Mouse (Mus musculus): ENCODE data around the gene Olfr435. TPM values are rescaled to one million over a fixed set of nuclear protein-coding genes. Genes with fewer than 3 reads are reported as not detected.
"Not testable (repeated sequence)": the region's sequence is repeated elsewhere in the genome, so short reads cannot be mapped to it uniquely, and the experiment has no call there.

Olfr435 gene
- not detected in 2 replicates for polyA plus RNA-seq (2016; fragmentation: Nextera tagmentation; extraction: Ambion mirVana)

GRCm38 (mm10) chr6:43196781-43197180 lies at the start of gene Olfr435:
Gene Olfr435, plus strand, starts transcription at chr6:43197146.
- Histone ChIP-seq H3K4me2 (replicated peaks) (no peak within 1 kb of the TSS), H3K36me3 (no peaks in the 10 kb centered on the region), H3K9me3 (no peaks in the 10 kb centered on the region), H3K4me1 (no peaks in the 10 kb centered on the region), H3K27ac (no peak within 1 kb of the TSS), H3K27me3 (replicated peaks) (no peaks in the 10 kb centered on the region), H3K9ac (no peak within 1 kb of the TSS), H3K4me3 (no peak within 1 kb of the TSS)
- ATAC-seq (ENCODE audit: low FRiP score, low read depth): no peak

GRCm38 (mm10) chr6:43159502-43159901 lies 37.4 kb upstream of the Olfr435 start:
- Histone ChIP-seq H3K27ac (no peak overlapping the region), H3K4me1 (no peaks in the 10 kb centered on the region), H3K36me3 (no peaks in the 10 kb centered on the region), H3K27me3 (replicated peaks) (no peaks in the 10 kb centered on the region), H3K4me2 (replicated peaks) (no peak overlapping the region), H3K4me3 (no peak overlapping the region), H3K9me3 (no peaks in the 10 kb centered on the region), H3K9ac (no peak overlapping the region)
- 62% methylated on average over 1 of the region's 1 CpGs for WGBS
- no peak for ATAC-seq (ENCODE audit: low FRiP score, low read depth)

DNA sequence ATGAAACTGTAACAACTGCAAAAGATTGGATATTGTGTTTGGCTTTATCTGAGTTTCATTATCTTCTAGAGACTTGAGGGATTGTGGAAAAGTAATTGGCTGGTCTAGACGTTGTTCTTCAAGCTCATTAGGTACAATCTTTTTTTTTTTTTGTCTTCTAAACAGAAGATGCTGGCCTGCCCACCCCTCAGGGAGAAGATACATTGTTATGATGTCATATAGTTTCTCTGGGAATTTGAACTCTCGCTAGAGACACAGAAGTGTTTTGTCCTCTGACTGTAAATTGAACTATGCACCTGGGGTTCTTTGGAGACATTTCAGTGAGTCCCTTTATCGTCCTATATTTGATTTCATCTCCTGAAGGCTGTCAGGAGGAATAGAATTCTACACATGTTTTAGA lies 34.0 kb upstream of the Olfr435 start, which contains the start of gene Olfr437:
Gene Olfr437 (plus strand): TSS at position 301 of the 400 bp plus-strand sequence.
- H3K4me3 ChIP-seq: no peak within 1 kb of the TSS
- no peaks in the 10 kb centered on the region for H3K9me3 ChIP-seq
- H3K4me1 ChIP-seq: no peaks in the 10 kb centered on the region
- 74% methylated on average over 3 of the region's 3 CpGs for WGBS
- no peak for ATAC-seq (ENCODE audit: low FRiP score, low read depth)
- H3K9ac ChIP-seq: no peak within 1 kb of the TSS
- no peak within 1 kb of the TSS for H3K27ac ChIP-seq
- no peaks in the 10 kb centered on the region for H3K27me3 ChIP-seq (replicated peaks)
- H3K4me2 ChIP-seq (replicated peaks): no peak within 1 kb of the TSS
- no peaks in the 10 kb centered on the region for H3K36me3 ChIP-seq

- no peak overlapping the region for H3K27ac ChIP-seq
- no peaks in the 10 kb centered on the region for H3K36me3 ChIP-seq
- H3K27me3 ChIP-seq (replicated peaks): no peaks in the 10 kb centered on the region
- ATAC-seq (ENCODE audit: low FRiP score, low read depth): no peak
- H3K4me3 ChIP-seq: no peak overlapping the region
- H3K9me3 ChIP-seq: no peaks in the 10 kb centered on the region
- 95% methylated on average over 4 of the region's 4 CpGs for WGBS
- no peak overlapping the region for H3K4me2 ChIP-seq (replicated peaks)
- H3K9ac ChIP-seq: no peak overlapping the region
- H3K4me1 ChIP-seq: no peaks in the 10 kb centered on the region
Measured at GRCm38 (mm10) chr6:43167246-43167645, 29.7 kb upstream of the Olfr435 start.

DNA sequence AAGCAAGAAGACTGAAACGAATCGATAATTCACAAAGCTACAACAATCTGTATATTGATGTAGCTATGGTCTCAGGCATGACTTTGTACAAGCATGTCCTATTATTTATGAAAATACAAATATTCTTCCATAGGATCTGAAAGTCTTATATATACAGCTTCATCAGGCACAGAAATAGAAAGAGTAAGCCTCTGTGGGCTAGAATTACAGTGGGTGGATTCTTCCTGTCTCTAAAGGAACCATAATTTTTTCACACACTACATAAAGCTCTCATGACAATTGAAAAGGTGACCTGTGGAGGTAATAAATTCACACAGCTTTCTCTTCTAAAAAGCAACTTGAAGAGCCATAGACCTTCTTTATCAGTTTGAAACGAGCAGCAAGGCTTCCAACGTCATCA lies 25.1 kb upstream of the Olfr435 start, which contains the start of gene Olfr13:
Gene Olfr13 (plus strand): TSS at position 301 of the 400 bp plus-strand sequence.
- WGBS: 76% methylated on average over 4 of the region's 4 CpGs
- ATAC-seq (ENCODE audit: low FRiP score, low read depth): no peak
- no peak within 1 kb of the TSS for H3K27ac ChIP-seq
- no peak within 1 kb of the TSS for H3K4me3 ChIP-seq
- no peak within 1 kb of the TSS for H3K4me2 ChIP-seq (replicated peaks)
- H3K9me3 ChIP-seq: no peaks in the 10 kb centered on the region
- no peak within 1 kb of the TSS for H3K9ac ChIP-seq
- no peaks in the 10 kb centered on the region for H3K36me3 ChIP-seq
- H3K27me3 ChIP-seq (replicated peaks): no peaks in the 10 kb centered on the region
- H3K4me1 ChIP-seq: no peaks in the 10 kb centered on the region

DNA sequence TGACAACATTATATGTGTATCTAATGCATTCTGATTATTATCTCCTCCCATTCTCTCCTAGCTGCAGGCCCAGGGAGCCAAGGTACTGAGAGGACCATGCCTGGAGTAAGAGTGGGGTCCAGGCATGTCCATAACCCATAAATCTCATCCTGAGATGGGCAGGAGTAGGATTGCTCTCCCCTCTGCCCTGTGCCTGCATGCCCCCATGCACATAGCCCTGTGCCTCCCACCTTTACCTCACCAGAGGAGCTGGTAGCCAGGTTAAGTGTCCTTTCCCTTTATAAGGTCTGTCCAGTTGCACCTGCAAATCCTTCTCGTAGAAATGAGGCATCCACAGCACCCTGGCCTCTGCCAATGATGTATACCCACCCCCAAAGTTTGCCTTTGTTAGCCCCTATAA lies 18.8 kb upstream of the Olfr435 start:
- no peak overlapping the region for H3K4me2 ChIP-seq (replicated peaks)
- no peaks in the 10 kb centered on the region for H3K36me3 ChIP-seq
- no peak overlapping the region for H3K27ac ChIP-seq
- no peaks in the 10 kb centered on the region for H3K27me3 ChIP-seq (replicated peaks)
- no peak overlapping the region for H3K9ac ChIP-seq
- WGBS: 81% methylated on average over 1 of the region's 1 CpGs
- no peaks in the 10 kb centered on the region for H3K4me1 ChIP-seq
- no peak for ATAC-seq (ENCODE audit: low FRiP score, low read depth)
- no peaks in the 10 kb centered on the region for H3K9me3 ChIP-seq
- H3K4me3 ChIP-seq: no peak overlapping the region

- 69% methylated on average over 6 of the region's 6 CpGs for WGBS
- no peaks in the 10 kb centered on the region for H3K36me3 ChIP-seq
- no peak overlapping the region for H3K4me2 ChIP-seq (replicated peaks)
- no peak overlapping the region for H3K9ac ChIP-seq
- no peaks in the 10 kb centered on the region for H3K9me3 ChIP-seq
- no peak for ATAC-seq (ENCODE audit: low FRiP score, low read depth)
- no peak overlapping the region for H3K27ac ChIP-seq
- no peaks in the 10 kb centered on the region for H3K4me1 ChIP-seq
- H3K27me3 ChIP-seq (replicated peaks): no peaks in the 10 kb centered on the region
- no peak overlapping the region for H3K4me3 ChIP-seq
Measured at GRCm38 (mm10) chr6:43178584-43179501, 18.1 kb upstream of the Olfr435 start.

DNA sequence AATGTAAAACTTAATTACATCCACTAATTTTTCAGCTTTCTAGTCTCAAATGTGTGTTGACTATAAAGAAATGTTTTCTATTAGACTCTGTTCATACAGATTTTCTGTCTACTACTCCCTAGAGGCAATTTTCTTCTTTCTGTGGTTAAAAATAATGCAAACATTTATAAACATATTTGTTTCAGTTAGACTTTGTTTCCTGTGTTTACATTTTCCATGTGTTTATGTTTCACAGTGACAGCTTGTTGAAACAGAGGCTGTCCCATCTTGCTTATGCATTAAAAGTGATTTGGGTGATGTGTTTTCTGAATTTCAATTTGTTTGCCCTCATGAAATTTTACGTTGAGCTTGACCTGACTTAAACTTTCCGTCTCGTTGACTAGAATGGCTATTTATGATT lies 6.0 kb upstream of the Olfr435 start:
- ATAC-seq (ENCODE audit: low FRiP score, low read depth): no peak
- Histone ChIP-seq H3K27me3 (replicated peaks) (no peaks in the 10 kb centered on the region), H3K27ac (no peak overlapping the region), H3K36me3 (no peaks in the 10 kb centered on the region), H3K9ac (no peak overlapping the region), H3K9me3 (no peaks in the 10 kb centered on the region), H3K4me3 (no peak overlapping the region), H3K4me1 (no peaks in the 10 kb centered on the region), H3K4me2 (replicated peaks) (no peak overlapping the region)
- WGBS: 84% methylated on average over 3 of the region's 3 CpGs

DNA sequence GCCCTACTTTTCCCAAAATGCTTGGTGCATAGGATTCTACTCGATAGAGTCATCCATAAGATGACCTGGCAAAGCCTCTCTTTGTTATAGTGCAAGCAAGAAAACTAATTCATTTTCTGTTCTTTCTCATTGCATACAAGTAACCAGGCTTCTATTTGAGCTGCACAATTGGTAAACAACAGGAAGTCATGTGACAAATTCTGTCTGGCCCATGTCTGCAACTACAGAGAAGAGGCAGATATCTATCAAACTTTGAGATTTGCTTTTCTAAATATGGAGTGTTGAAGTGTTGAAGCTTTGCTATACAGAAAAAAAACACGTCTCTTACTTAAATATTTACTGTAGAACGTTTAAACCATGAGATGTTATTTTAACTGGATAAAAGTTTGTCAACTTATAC lies 1.1 kb downstream of the Olfr435 start:
- WGBS: 84% methylated on average over 3 of the region's 3 CpGs
- Histone ChIP-seq H3K27ac (no peak overlapping the region), H3K27me3 (replicated peaks) (no peaks in the 10 kb centered on the region), H3K4me2 (replicated peaks) (no peak overlapping the region), H3K4me3 (no peak overlapping the region), H3K36me3 (no peaks in the 10 kb centered on the region), H3K9ac (no peak overlapping the region), H3K9me3 (no peaks in the 10 kb centered on the region), H3K4me1 (no peaks in the 10 kb centered on the region)
- ATAC-seq (ENCODE audit: low FRiP score, low read depth): no peak

DNA sequence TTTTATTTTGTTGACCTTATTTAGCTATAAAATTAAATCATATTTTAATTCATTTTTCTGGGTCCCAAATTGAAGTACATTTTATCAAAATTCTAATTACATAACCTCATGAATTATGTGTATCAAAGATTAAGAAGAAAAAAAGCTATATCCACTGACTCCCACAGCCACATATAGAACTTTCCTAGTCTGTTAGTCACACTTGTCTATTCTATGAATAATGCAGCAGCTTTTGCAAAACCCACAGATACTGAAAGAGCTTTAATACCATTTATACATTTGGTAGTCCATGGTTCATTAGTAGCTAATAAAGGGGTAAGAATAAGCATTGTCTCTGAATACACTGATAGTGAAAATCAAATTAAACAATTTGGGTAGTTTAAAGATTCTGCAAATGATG lies 5.8 kb downstream of the Olfr435 start:
- Histone ChIP-seq H3K9me3 (no peaks in the 10 kb centered on the region), H3K4me1 (no peaks in the 10 kb centered on the region), H3K27me3 (replicated peaks) (no peaks in the 10 kb centered on the region), H3K9ac (no peak overlapping the region), H3K4me2 (replicated peaks) (no peak overlapping the region), H3K36me3 (no peaks in the 10 kb centered on the region), H3K27ac (no peak overlapping the region), H3K4me3 (no peak overlapping the region)
- no peak for ATAC-seq (ENCODE audit: low FRiP score, low read depth)

GRCm38 (mm10) chr6:43205355-43205754 lies 8.4 kb downstream of the Olfr435 start:
- no peak overlapping the region for H3K9ac ChIP-seq
- no peak overlapping the region for H3K27ac ChIP-seq
- no peak for ATAC-seq (ENCODE audit: low FRiP score, low read depth)
- no peaks in the 10 kb centered on the region for H3K4me1 ChIP-seq
- H3K4me2 ChIP-seq (replicated peaks): no peak overlapping the region
- no peaks in the 10 kb centered on the region for H3K27me3 ChIP-seq (replicated peaks)
- H3K36me3 ChIP-seq: no peaks in the 10 kb centered on the region
- no peaks in the 10 kb centered on the region for H3K9me3 ChIP-seq
- 27% methylated on average over 2 of the region's 2 CpGs for WGBS
- H3K4me3 ChIP-seq: no peak overlapping the region

DNA sequence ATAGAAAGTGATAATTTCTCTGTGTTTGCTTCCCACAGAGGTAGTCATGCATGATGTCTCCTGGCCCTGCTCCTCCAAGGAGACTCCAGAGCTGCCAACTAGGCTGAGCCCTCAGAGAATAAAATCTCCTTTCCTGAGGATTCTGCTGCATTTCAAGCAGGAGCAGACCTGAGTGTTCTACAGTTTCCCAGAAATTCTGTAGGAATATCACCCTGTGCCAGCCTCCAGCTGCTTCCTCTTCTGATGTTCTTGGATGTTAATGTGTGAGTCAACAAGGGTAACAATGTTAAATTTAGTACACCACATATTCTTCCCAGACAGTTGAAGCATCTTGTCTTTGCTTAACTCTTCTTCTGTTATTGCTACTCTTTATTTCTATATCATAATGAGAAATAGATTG lies 15.9 kb downstream of the Olfr435 start, which contains the start of gene Olfr434:
Gene Olfr434 (plus strand): TSS at position 149 of the 400 bp plus-strand sequence.
- H3K9me3 ChIP-seq; H3K27ac ChIP-seq; H3K36me3 ChIP-seq; H3K4me2 ChIP-seq (replicated peaks); H3K9ac ChIP-seq; H3K4me3 ChIP-seq; H3K4me1 ChIP-seq; ATAC-seq (ENCODE audit: low FRiP score, low read depth); H3K27me3 ChIP-seq (replicated peaks): not testable (repeated sequence)

GRCm38 (mm10) chr6:43231255-43231654 lies 34.3 kb downstream of the Olfr435 start, which contains the start of gene Olfr47:
Gene Olfr47, plus strand, starts transcription at chr6:43231529.
- H3K9ac ChIP-seq; H3K27me3 ChIP-seq (replicated peaks); ATAC-seq (ENCODE audit: low FRiP score, low read depth); H3K9me3 ChIP-seq; H3K4me1 ChIP-seq; H3K4me3 ChIP-seq; H3K27ac ChIP-seq; H3K36me3 ChIP-seq; H3K4me2 ChIP-seq (replicated peaks): not testable (repeated sequence)
- WGBS: 82% methylated on average over 1 of the region's 1 CpGs
